Mouse (Mus musculus) lung, embryonic 16.5 days (tissue): ENCODE measurements around the gene Cnot6l. TPM values are rescaled to one million over a fixed set of nuclear protein-coding genes. Genes with fewer than 3 reads are reported as not detected.
A peak's percentile ranks its signal among the peaks of the same experiment; 100 is the strongest.

Source experiments
- ATAC-seq: fragments of 200-750 bp; cut with Nextera tagmentation; 2 replicates; pipeline ENCODE4 v1.8.0; 2017; ENCODE audit warnings: low read depth, mild to moderate bottlenecking, moderate library complexity
- H3K27ac ChIP-seq: fragments of 300-500 bp; sonication (generic); 2 replicates; pipeline ENCODE4 v1.5.1; 2014; ENCODE audit warnings: mild to moderate bottlenecking, control low read depth, low read length
- H3K27me3 ChIP-seq: fragments of 300-500 bp; sonication (generic); 2 replicates; pipeline ENCODE4 v1.6.1; 2014; ENCODE audit warnings: low read depth, low read length, mixed read lengths; ENCODE audit not compliant: control insufficient read depth, insufficient read depth
- H3K36me3 ChIP-seq: fragments of 300-500 bp; sonication (generic); 2 replicates; pipeline ENCODE4 v1.6.1; 2014; ENCODE audit warnings: low read length; ENCODE audit not compliant: control insufficient read depth, insufficient read depth
- H3K4me1 ChIP-seq: fragments of 300-500 bp; sonication (generic); replicated peaks from 2 replicates; pipeline ENCODE4 v1.6.1; 2014; ENCODE audit warnings: low read length, mixed read lengths; ENCODE audit not compliant: control insufficient read depth, insufficient read depth
- H3K4me2 ChIP-seq: fragments of 300-500 bp; sonication (generic); 2 replicates; pipeline ENCODE4 v1.6.1; 2014; ENCODE audit warnings: low read depth, low read length, control low read depth
- H3K4me3 ChIP-seq: fragments of 300-500 bp; sonication (generic); 2 replicates; pipeline ENCODE4 v1.5.1; 2014; ENCODE audit warnings: mild to moderate bottlenecking, low read length, control low read depth
- H3K9ac ChIP-seq: fragments of 300-500 bp; sonication (generic); 2 replicates; pipeline ENCODE4 v1.6.1; 2014; ENCODE audit warnings: low read length, control low read depth
- H3K9me3 ChIP-seq: fragments of 300-500 bp; sonication (generic); 2 replicates; pipeline ENCODE4 v1.6.1; 2016; ENCODE audit warnings: low read length; ENCODE audit not compliant: control insufficient read depth
- WGBS: fragments of 180-500 bp; shearing (Covaris S2); extraction: QIAGEN DNeasy Blood & Tissue Kit; methylation state at CpG from one replicate; pipeline ENCODE4 v1.1.7; 2014; 5-methylcytosine and 5-hydroxymethylcytosine counted together
- polyA plus RNA-seq: library from polyadenylated mRNA; unstranded; fragments of >200 nt; fragmentation: Nextera tagmentation; extraction: Ambion mirVana; gene quantifications from 2 replicates; pipeline ENCODE4 v1.2.1, GENCODE M21; 2015

Gene Cnot6l
- polyA plus RNA-seq, 1 experiment from 2014 or later: 18.9 TPM

DNA sequence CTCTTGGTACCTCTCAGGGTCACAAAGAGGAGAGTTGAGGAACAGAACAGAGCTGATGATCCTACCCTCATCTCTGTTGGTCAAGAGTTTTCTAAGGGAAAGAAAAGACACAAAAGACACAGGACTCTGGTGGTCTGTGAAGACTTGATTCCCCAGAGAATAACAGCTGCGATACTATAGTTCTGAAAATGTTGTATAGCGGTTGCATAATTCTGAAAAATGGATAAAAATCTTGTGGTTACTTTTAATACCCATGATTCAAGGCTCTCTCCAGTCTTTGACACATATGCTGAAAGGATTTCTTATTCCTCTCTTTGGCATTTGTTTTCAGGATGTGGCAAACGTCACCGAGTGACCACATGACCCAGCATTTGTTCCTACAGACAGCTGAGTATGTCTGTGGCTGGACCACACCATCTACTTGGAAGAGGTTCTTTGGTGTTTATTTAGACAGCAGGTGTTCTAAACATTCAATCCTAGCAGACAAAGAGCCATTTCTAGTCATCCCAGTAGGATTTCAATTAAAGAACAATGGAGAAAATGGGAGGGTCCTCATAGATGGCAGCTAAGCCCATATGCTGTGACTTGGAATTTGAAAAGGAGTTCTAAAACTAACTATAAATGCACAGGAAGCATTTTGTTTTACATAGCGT lies 124.7 kb downstream of the Cnot6l start:
- H3K27me3 ChIP-seq: no peaks in the 10 kb centered on the region
- no peak overlapping the region for H3K27ac ChIP-seq
- H3K4me3 ChIP-seq: no peak overlapping the region
- H3K9me3 ChIP-seq: no peaks in the 10 kb centered on the region
- WGBS: 78% methylated on average over 5 of the region's 5 CpGs
- ATAC-seq: no peak
- no peak overlapping the region for H3K9ac ChIP-seq
- no peak overlapping the region for H3K4me2 ChIP-seq
- H3K36me3 ChIP-seq: no peaks in the 10 kb centered on the region
- no peaks in the 10 kb centered on the region; the same call in 1 of the 2 replicates for H3K4me1 ChIP-seq

- no peak overlapping the region for H3K4me3 ChIP-seq
- H3K27ac ChIP-seq: no peak overlapping the region
- no peaks in the 10 kb centered on the region for H3K9me3 ChIP-seq
- no peak overlapping the region for H3K4me2 ChIP-seq
- H3K27me3 ChIP-seq: no peaks in the 10 kb centered on the region
- peak; percentile 74 for ATAC-seq
- 28% methylated on average over 8 of the region's 8 CpGs for whole genome bisulfite sequencing
- H3K9ac ChIP-seq: no peak overlapping the region
- H3K4me1 ChIP-seq: no peaks in the 10 kb centered on the region; the same call in 1 of the 2 replicates
- no peaks in the 10 kb centered on the region for H3K36me3 ChIP-seq
These were observed 126.3 kb downstream of the Cnot6l start for GRCm38 (mm10) chr5:96037684-96038121.

DNA sequence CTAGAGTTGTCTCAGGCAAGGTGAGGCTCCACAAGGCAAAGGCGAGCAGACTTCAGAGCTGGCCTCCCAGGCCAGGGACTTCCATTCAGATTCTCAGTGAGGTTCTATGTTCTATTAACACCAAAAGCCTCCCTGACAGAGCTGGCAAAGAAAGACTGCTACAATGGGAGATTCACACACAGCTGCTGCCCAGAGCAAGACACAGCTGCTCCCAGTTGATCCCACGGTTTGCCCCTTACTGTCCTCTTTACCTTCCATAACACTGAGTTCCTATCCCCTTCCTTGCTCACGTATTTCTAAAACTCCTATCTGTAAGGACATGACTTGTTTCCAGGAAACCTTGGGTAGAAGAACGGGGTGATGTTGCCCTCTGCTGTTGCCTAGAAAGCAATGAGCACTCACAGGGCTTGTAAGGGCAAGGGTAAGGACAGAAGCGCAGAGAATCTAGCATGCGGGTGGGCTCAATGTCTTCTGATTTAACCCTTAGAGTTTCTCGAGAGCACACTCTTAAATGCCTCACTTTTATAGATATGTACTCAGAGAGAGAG lies 127.8 kb downstream of the Cnot6l start:
- Histone ChIP-seq H3K4me1 (no peaks in the 10 kb centered on the region; the same call in 1 of the 2 replicates), H3K4me2 (no peak overlapping the region), H3K27me3 (no peaks in the 10 kb centered on the region), H3K4me3 (no peak overlapping the region), H3K9ac (no peak overlapping the region), H3K27ac (no peak overlapping the region), H3K9me3 (no peaks in the 10 kb centered on the region), H3K36me3 (no peaks in the 10 kb centered on the region)
- WGBS: 46% methylated on average over 7 of the region's 7 CpGs
- ATAC-seq: peak; percentile 29; the same call in 1 of the 2 replicates

DNA sequence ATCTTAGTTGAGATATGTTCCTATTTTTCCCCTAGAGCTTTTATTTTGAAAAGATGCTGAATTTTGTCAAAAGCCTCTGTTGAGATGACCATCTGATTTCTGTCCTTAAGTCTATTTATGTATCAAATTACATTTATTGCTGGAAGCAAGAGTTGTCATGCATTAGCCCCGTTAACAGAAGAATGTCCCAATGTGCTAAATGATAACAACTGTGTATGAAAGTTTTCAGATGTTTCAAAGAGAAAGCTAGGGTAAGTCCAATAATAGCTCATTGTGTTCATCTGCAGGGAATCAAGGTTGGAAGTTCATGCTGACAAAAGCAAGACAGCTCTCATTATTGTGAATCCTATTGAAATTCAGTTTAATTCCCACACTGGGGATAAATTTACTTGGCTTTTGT lies 129.9 kb downstream of the Cnot6l start:
- H3K27ac ChIP-seq: no peak overlapping the region
- no peaks in the 10 kb centered on the region; the same call in 1 of the 2 replicates for H3K4me1 ChIP-seq
- H3K27me3 ChIP-seq: no peaks in the 10 kb centered on the region
- no peaks in the 10 kb centered on the region for H3K36me3 ChIP-seq
- no peak overlapping the region for H3K9ac ChIP-seq
- no peak overlapping the region for H3K4me2 ChIP-seq
- H3K4me3 ChIP-seq: no peak overlapping the region
- no peaks in the 10 kb centered on the region for H3K9me3 ChIP-seq
- peak; percentile 52; the same call in 1 of the 2 replicates for ATAC-seq
- 31% methylated on average over 1 of the region's 1 CpGs for WGBS

GRCm38 (mm10) chr5:96029821-96030220 lies 134.2 kb downstream of the Cnot6l start:
- no peak for ATAC-seq
- Histone ChIP-seq H3K4me2 (no peak overlapping the region), H3K4me3 (no peak overlapping the region), H3K9me3 (no peaks in the 10 kb centered on the region), H3K36me3 (no peaks in the 10 kb centered on the region), H3K27me3 (no peaks in the 10 kb centered on the region), H3K27ac (no peak overlapping the region), H3K9ac (no peak overlapping the region), H3K4me1 (no peaks in the 10 kb centered on the region)
- WGBS: 80% methylated on average over 2 of the region's 2 CpGs

Other genes with a start within 250 kb of the Cnot6l start
- 10.9 and 16.7 TPM in 2 replicates for gene Cxcl13, start 207.2 kb downstream of the Cnot6l start, polyA plus RNA-seq
- 17.7 and 21.3 TPM in 2 replicates for gene Mrpl1, start 45.3 kb upstream of the Cnot6l start, polyA plus RNA-seq
- gene Fras1, start 209.8 kb upstream of the Cnot6l start, polyA plus RNA-seq: 18.2 and 23.7 TPM in 2 replicates